Mouse (Mus musculus) liver, embryonic 14.5 days (tissue): ENCODE data around the gene Tmem106c. TPM values are rescaled to one million over a fixed set of nuclear protein-coding genes. Genes with fewer than 3 reads are reported as not detected.

Experiments
- ATAC-seq: fragments of 200-750 bp; cut with Nextera tagmentation; 2 replicates; pipeline ENCODE4 v1.8.0; 2017; ENCODE audit warnings: moderate number of reproducible peaks, mild to moderate bottlenecking, moderate library complexity; ENCODE audit not compliant: insufficient read depth
- DNase-seq, 3 experiments: peaks; one replicate each; pipeline ENCODE4 v3.0.0-alpha.2; 2012 to 2013; ENCODE audit warnings: low read depth in 3 of 3, low spot score in 3 of 3
- H3K27ac ChIP-seq: fragments of 300-500 bp; sonication (generic); 2 replicates; pipeline ENCODE4 v1.5.1; 2014; ENCODE audit warnings: moderate library complexity, mild to moderate bottlenecking, control low read depth, inconsistent platforms
- H3K27me3 ChIP-seq: fragments of 300-500 bp; sonication (generic); 2 replicates; pipeline ENCODE4 v1.6.1; 2014; ENCODE audit warnings: mild to moderate bottlenecking, low read length, moderate library complexity; ENCODE audit not compliant: control insufficient read depth, insufficient read depth
- H3K36me3 ChIP-seq: fragments of 300-500 bp; sonication (generic); replicated peaks from 2 replicates; pipeline ENCODE4 v1.6.1; 2014; ENCODE audit warnings: low read depth; ENCODE audit not compliant: control insufficient read depth, insufficient read depth
- H3K4me1 ChIP-seq, 2 experiments: fragments of 200-500 bp in 1 of 2; fragments of 300-500 bp in 1 of 2; sonication (generic) in 1 of 2; replicated peaks; 2 replicates each; pipeline ENCODE4 v1.6.1; 2012 to 2014; ENCODE audit warnings: antibody characterized with exemption in 1 of 2, inconsistent platforms in 1 of 2, low read length in 1 of 2; ENCODE audit not compliant: control insufficient read depth in 2 of 2, insufficient read depth in 2 of 2
- H3K4me2 ChIP-seq: fragments of 300-500 bp; sonication (generic); 2 replicates; pipeline ENCODE4 v1.6.1; 2014; ENCODE audit warnings: low read depth, mild to moderate bottlenecking, control low read depth, moderate library complexity
- H3K4me3 ChIP-seq, 2 experiments: fragments of 200-500 bp in 1 of 2; fragments of 300-500 bp in 1 of 2; sonication (generic) in 1 of 2; 2 replicates each; pipeline ENCODE4 v1.5.1; 2012 to 2014; ENCODE audit warnings: low read depth in 2 of 2, low read length in 2 of 2, mild to moderate bottlenecking in 2 of 2, control low read depth in 1 of 2, inconsistent platforms in 1 of 2, moderate library complexity in 1 of 2; ENCODE audit not compliant: insufficient read depth in 1 of 2
- H3K9ac ChIP-seq: fragments of 300-500 bp; sonication (generic); replicated peaks from 2 replicates; pipeline ENCODE4 v1.6.1; 2014; ENCODE audit warnings: mild to moderate bottlenecking, control low read depth, moderate library complexity
- H3K9me3 ChIP-seq: fragments of 300-500 bp; sonication (generic); 2 replicates; pipeline ENCODE4 v1.6.1; 2016; ENCODE audit warnings: low read length, mixed read lengths; ENCODE audit not compliant: control insufficient read depth
- CTCF ChIP-seq: IDR thresholded peaks from 2 replicates; pipeline ENCODE4 v1.5.1; 2016; ENCODE audit warnings: antibody characterized with exemption, low read depth, control low read depth
- EP300 ChIP-seq: IDR thresholded peaks from 2 replicates; pipeline ENCODE4 v1.6.1; 2016; ENCODE audit warnings: antibody characterized with exemption, low read depth
- WGBS: fragments of 180-500 bp; shearing (Covaris S2); extraction: QIAGEN DNeasy Blood & Tissue Kit; methylation state at CpG from one replicate; pipeline ENCODE4 v1.1.7; 2014; ENCODE audit not compliant: insufficient replicate concordance; 5-methylcytosine and 5-hydroxymethylcytosine counted together
- polyA plus RNA-seq, 2 experiments: library from polyadenylated mRNA; depleted of rRNA in 1 of 2; stranded (reverse) in 1 of 2; unstranded in 1 of 2; fragments of >200 nt; fragmentation: Nextera tagmentation in 1 of 2; extraction: Ambion mirVana in 1 of 2; gene quantifications; 2 replicates each; pipeline versions ENCODE4 v1.2.1 to v1.2.3; 2012 to 2014

Tmem106c gene
- polyA plus RNA-seq, 2 experiments = 10.5 to 13.2 TPM

- Histone ChIP-seq H3K4me2 (no peak overlapping the region), H3K9ac (no peak overlapping the region), H3K27ac (no peak overlapping the region), H3K4me3 (no peak overlapping the region), H3K27me3 (no peaks in the 10 kb centered on the region), H3K36me3 (no peaks in the 10 kb centered on the region), H3K9me3 (no peaks in the 10 kb centered on the region), H3K4me1 (no peaks in the 10 kb centered on the region)
- ATAC-seq (no peak), DNase-seq (no peak)
- TF ChIP-seq EP300 (no peak), CTCF (no peak)
- 38% methylated on average over 4 of the region's 4 CpGs for WGBS
Measured at GRCm38 (mm10) chr15:97955742-97956141, 8.3 kb upstream of the Tmem106c start.

- no peaks in the 10 kb centered on the region for H3K9me3 ChIP-seq
- H3K4me1 ChIP-seq = no peaks in the 10 kb centered on the region
- no peak overlapping the region for H3K4me3 ChIP-seq
- DNase-seq (no peak), ATAC-seq (no peak)
- no peaks in the 10 kb centered on the region for H3K27me3 ChIP-seq
- no peaks in the 10 kb centered on the region for H3K36me3 ChIP-seq
- no peak for TF ChIP-seq EP300
- no peak for TF ChIP-seq CTCF
- WGBS = 62% methylated on average over 11 of the region's 11 CpGs
- H3K4me2 ChIP-seq = no peak overlapping the region
- H3K27ac ChIP-seq = no peak overlapping the region
- no peak overlapping the region for H3K9ac ChIP-seq
Measured at GRCm38 (mm10) chr15:97956416-97956815, 7.6 kb upstream of the Tmem106c start.

GRCm38 (mm10) chr15:97963329-97963988, 541 bp upstream of the Tmem106c start:
- Histone ChIP-seq H3K9ac (peak overlapping the region; percentile 65), H3K36me3 (no peaks in the 10 kb centered on the region), H3K9me3 (no peaks in the 10 kb centered on the region), H3K4me3 (peak overlapping the region; percentile 69 to 89), H3K4me1 (peaks cover 0 to 2% of the 10 kb centered on the region in 2 experiments; a peak in 2 of 4 replicates), H3K27me3 (no peaks in the 10 kb centered on the region), H3K4me2 (peak overlapping the region; percentile 89), H3K27ac (no peak overlapping the region)
- TF ChIP-seq EP300 (no peak), CTCF (no peak)
- 6% methylated on average over 13 of the region's 13 CpGs for WGBS
- peak; percentile 20; the same call in 1 of the 2 replicates for ATAC-seq
- peak in 1 of 3 experiments; percentile 10 for DNase-seq

GRCm38 (mm10) chr15:97964836-97965187, 812 bp downstream of the Tmem106c start:
- peak overlapping the region; percentile 69 to 78 for H3K4me3 ChIP-seq
- no peak for ATAC-seq
- 40% methylated on average over 7 of the region's 7 CpGs for WGBS
- no peak overlapping the region for H3K27ac ChIP-seq
- no peaks in the 10 kb centered on the region for H3K9me3 ChIP-seq
- H3K4me2 ChIP-seq = peak overlapping the region; percentile 89
- H3K27me3 ChIP-seq = no peaks in the 10 kb centered on the region
- no peaks in the 10 kb centered on the region for H3K36me3 ChIP-seq
- no peak for DNase-seq
- H3K4me1 ChIP-seq = peaks cover 0 to 2% of the 10 kb centered on the region in 2 experiments; a peak in 2 of 4 replicates
- no peak overlapping the region for H3K9ac ChIP-seq
- no peak for TF ChIP-seq EP300
- no peak for TF ChIP-seq CTCF

- Histone ChIP-seq H3K27me3 (no peaks in the 10 kb centered on the region), H3K4me3 (no peak overlapping the region), H3K27ac (no peak overlapping the region), H3K4me1 (peaks cover 0 to 2% of the 10 kb centered on the region in 2 experiments; a peak in 2 of 4 replicates), H3K36me3 (no peaks in the 10 kb centered on the region), H3K9ac (no peak overlapping the region), H3K4me2 (no peak overlapping the region), H3K9me3 (no peaks in the 10 kb centered on the region)
- DNase-seq (no peak), ATAC-seq (no peak)
- WGBS = 64% methylated on average over 17 of the region's 17 CpGs
- TF ChIP-seq EP300 = no peak
- no peak for TF ChIP-seq CTCF
Measured at GRCm38 (mm10) chr15:97965311-97966045, 1.5 kb downstream of the Tmem106c start.
